Mouse (Mus musculus) ES-E14 (cell line): ENCODE data around the gene Prr5l. TPM values are rescaled to one million over a fixed set of nuclear protein-coding genes. Genes with fewer than 3 reads are reported as not detected.

Source experiments
- DNase-seq: peaks from one replicate; pipeline ENCODE4 v3.0.0-alpha.2; 2013; ENCODE audit warnings: low read depth, low spot score
- H3K27ac ChIP-seq: 2 replicates; pipeline ENCODE4 v1.5.1; 2012; ENCODE audit warnings: low read depth, mild to moderate bottlenecking, low read length, moderate library complexity, mixed read lengths; ENCODE audit not compliant: poor library complexity, insufficient read depth, severe bottlenecking
- H3K36me3 ChIP-seq: 2 replicates; pipeline ENCODE4 v1.6.1; 2012; ENCODE audit warnings: mild to moderate bottlenecking, low read length, moderate library complexity, mixed read lengths; ENCODE audit not compliant: control insufficient read depth, poor library complexity, insufficient read depth, severe bottlenecking
- H3K4me1 ChIP-seq, 2 experiments: fragments of 150-350 bp in 1 of 2; sonication (generic) in 1 of 2; 2 replicates each; pipeline ENCODE4 v1.6.1; 2012; ENCODE audit warnings: low read length in 2 of 2, mild to moderate bottlenecking in 1 of 2, mixed read lengths in 1 of 2; ENCODE audit not compliant: control insufficient read depth in 2 of 2, insufficient read depth in 2 of 2, poor library complexity in 1 of 2
- H3K4me3 ChIP-seq, 2 experiments: fragments of 150-350 bp in 1 of 2; sonication (generic) in 1 of 2; 2 replicates each; pipeline ENCODE4 v1.5.1; 2012; ENCODE audit warnings: low read length in 2 of 2, low read depth in 1 of 2, mild to moderate bottlenecking in 1 of 2, mixed read lengths in 1 of 2; ENCODE audit not compliant: insufficient read depth in 1 of 2, poor library complexity in 1 of 2, severe bottlenecking in 1 of 2
- H3K9ac ChIP-seq: 2 replicates; pipeline ENCODE4 v1.6.1; 2012; ENCODE audit warnings: low read depth, mild to moderate bottlenecking, low read length, mixed read lengths; ENCODE audit not compliant: poor library complexity, insufficient read depth, severe bottlenecking
- H3K9me3 ChIP-seq: fragments of 150-350 bp; sonication (generic); 2 replicates; pipeline ENCODE4 v1.6.1; 2012; ENCODE audit warnings: low read depth, mild to moderate bottlenecking, low read length; ENCODE audit not compliant: control insufficient read depth, insufficient read depth
- CHD2 ChIP-seq: IDR thresholded peaks from 2 replicates; pipeline ENCODE4 v1.6.1; 2014; ENCODE audit warnings: mild to moderate bottlenecking, low read depth, low read length, inconsistent platforms
- HCFC1 ChIP-seq: IDR thresholded peaks from 2 replicates; pipeline ENCODE4 v1.6.1; 2012; ENCODE audit warnings: low read length, inconsistent platforms, borderline replicate concordance; ENCODE audit not compliant: insufficient read depth
- MAFK ChIP-seq: IDR thresholded peaks from 2 replicates; pipeline ENCODE4 v1.6.1; 2014; ENCODE audit warnings: mild to moderate bottlenecking, low read depth, low read length, inconsistent platforms; ENCODE audit not compliant: insufficient read depth
- ZC3H11A ChIP-seq: IDR thresholded peaks from 2 replicates; pipeline ENCODE4 v1.6.1; 2012; ENCODE audit warnings: low read depth, mild to moderate bottlenecking, inconsistent platforms, low read length, borderline replicate concordance
- ZNF384 ChIP-seq: IDR thresholded peaks from 2 replicates; pipeline ENCODE4 v1.6.1; 2012; ENCODE audit warnings: low read depth, low read length, inconsistent platforms
- in situ Hi-C, 2 experiments: fragments of 600-800 bp; cut with MboI; formaldehyde crosslinking; loops; one replicate each; pipeline ENCODE4 v1.15.1; 2025; ENCODE audit warnings: low sequenced_read_pairs in 2 of 2, inconsistent platforms in 1 of 2; ENCODE audit not compliant: unreplicated experiment in 2 of 2
- total RNA-seq: library from RNA; depleted of rRNA; stranded (reverse); fragments of 300-350 nt; gene quantifications from 2 replicates; pipeline ENCODE4 v1.2.3, GENCODE M21; 2012

Gene Prr5l
- total RNA-seq, 1 experiment = 4.5 TPM

GRCm38 (mm10) chr2:101905534-101906378, 22.9 kb upstream of the Prr5l start:
- TF ChIP-seq ZC3H11A (peak; percentile 90), MAFK (no peak), CHD2 (no peak), ZNF384 (no peak), HCFC1 (no peak)

GRCm38 (mm10) chr2:101902196-101902595, 19.4 kb upstream of the Prr5l start:
- Histone ChIP-seq H3K4me1 (no peaks in the 10 kb centered on the region), H3K9me3 (no peaks in the 10 kb centered on the region), H3K36me3 (peaks cover 2% of the 10 kb centered on the region; the same call in 1 of the 2 replicates), H3K27ac (no peak overlapping the region), H3K9ac (no peak overlapping the region), H3K4me3 (no peak overlapping the region)
- in situ Hi-C loops = loop anchor here (10.0 to 25.0 kb wide), 2 partner anchors 553 to 560 kb away; partner anchors contain the start of gene Fjx1 (in 2 of the 2)
- DNase-seq = no peak
- TF ChIP-seq MAFK (no peak), ZNF384 (no peak), ZC3H11A (no peak), CHD2 (no peak), HCFC1 (no peak)

More at GRCm38 (mm10) chr2:101905534-101906378, 22.9 kb upstream of the Prr5l start:
- DNase-seq = peak; percentile 82
- Histone ChIP-seq H3K9me3 (no peaks in the 10 kb centered on the region), H3K9ac (peak overlapping the region; percentile 57), H3K4me1 (no peaks in the 10 kb centered on the region), H3K27ac (no peak overlapping the region), H3K36me3 (no peaks in the 10 kb centered on the region; the same call in 1 of the 2 replicates), H3K4me3 (peak overlapping the region in 1 of 2 experiments; percentile 40; a peak in 2 of 4 replicates)
- in situ Hi-C loops = loop anchor here (10.0 to 25.0 kb wide), 2 partner anchors 549 to 557 kb away; partner anchors contain the start of gene Fjx1 (in 2 of the 2)

GRCm38 (mm10) chr2:101896425-101897204, 13.8 kb upstream of the Prr5l start:
- no peak for DNase-seq
- peaks cover 12% of the 10 kb centered on the region for H3K36me3 ChIP-seq
- in situ Hi-C loops = no loop called here

GRCm38 (mm10) chr2:101894126-101894525, 11.3 kb upstream of the Prr5l start:
- Histone ChIP-seq H3K9me3 (no peaks in the 10 kb centered on the region), H3K9ac (no peak overlapping the region), H3K27ac (no peak overlapping the region), H3K4me3 (no peak overlapping the region), H3K4me1 (no peaks in the 10 kb centered on the region), H3K36me3 (peaks cover 10% of the 10 kb centered on the region)
- no peak for DNase-seq
- TF ChIP-seq ZNF384 (no peak), CHD2 (no peak), ZC3H11A (no peak), HCFC1 (no peak), MAFK (no peak)
- in situ Hi-C loops = no loop called here

More at GRCm38 (mm10) chr2:101896425-101897204, 13.8 kb upstream of the Prr5l start:
- no peak overlapping the region for H3K27ac ChIP-seq
- no peaks in the 10 kb centered on the region for H3K4me1 ChIP-seq
- TF ChIP-seq HCFC1 = no peak
- TF ChIP-seq CHD2 = no peak
- no peak for TF ChIP-seq ZNF384
- no peak for TF ChIP-seq MAFK
- no peak for TF ChIP-seq ZC3H11A
- H3K9ac ChIP-seq = no peak overlapping the region
- H3K9me3 ChIP-seq = no peaks in the 10 kb centered on the region
- no peak overlapping the region for H3K4me3 ChIP-seq
